Mouse (Mus musculus) neural tube, embryonic 13.5 days (tissue): ENCODE data around the gene Zbtb8b. TPM values are rescaled to one million over a fixed set of nuclear protein-coding genes. Genes with fewer than 3 reads are reported as not detected.

Experiments
- ATAC-seq: fragments of 200-750 bp; cut with Nextera tagmentation; 2 replicates; pipeline ENCODE4 v1.8.0; 2017; ENCODE audit warnings: low read depth, mild to moderate bottlenecking, moderate TSS enrichment, moderate library complexity
- H3K27ac ChIP-seq: fragments of 300-500 bp; sonication (generic); replicated peaks from 2 replicates; pipeline ENCODE4 v1.5.1; 2015; ENCODE audit warnings: moderate library complexity, mild to moderate bottlenecking, inconsistent platforms
- H3K27me3 ChIP-seq: fragments of 300-500 bp; sonication (generic); 2 replicates; pipeline ENCODE4 v1.6.1; 2015; ENCODE audit warnings: mild to moderate bottlenecking, inconsistent platforms
- H3K36me3 ChIP-seq: fragments of 300-500 bp; sonication (generic); 2 replicates; pipeline ENCODE4 v1.6.1; 2015; ENCODE audit warnings: mild to moderate bottlenecking, inconsistent platforms
- H3K4me1 ChIP-seq: fragments of 300-500 bp; sonication (generic); replicated peaks from 2 replicates; pipeline ENCODE4 v1.6.1; 2015; ENCODE audit warnings: inconsistent platforms
- H3K4me2 ChIP-seq: fragments of 300-500 bp; sonication (generic); 2 replicates; pipeline ENCODE4 v1.6.1; 2015; ENCODE audit warnings: inconsistent platforms, mild to moderate bottlenecking, moderate library complexity
- H3K4me3 ChIP-seq: fragments of 300-500 bp; sonication (generic); 2 replicates; pipeline ENCODE4 v1.5.1; 2015; ENCODE audit warnings: mild to moderate bottlenecking, inconsistent platforms
- H3K9ac ChIP-seq: fragments of 300-500 bp; sonication (generic); 2 replicates; pipeline ENCODE4 v1.6.1; 2015; ENCODE audit warnings: moderate library complexity, mild to moderate bottlenecking, inconsistent platforms
- H3K9me3 ChIP-seq: fragments of 300-500 bp; sonication (generic); 2 replicates; pipeline ENCODE4 v1.6.1; 2016; ENCODE audit warnings: inconsistent platforms
- WGBS: fragments of 180-500 bp; shearing (Covaris S2); methylation state at CpG from one replicate; pipeline ENCODE4 v1.1.7; 2015; 5-methylcytosine and 5-hydroxymethylcytosine counted together
- polyA plus RNA-seq: library from polyadenylated mRNA; unstranded; fragments of >200 nt; fragmentation: Nextera tagmentation; extraction: Ambion mirVana; gene quantifications from 2 replicates; pipeline ENCODE4 v1.2.1, GENCODE M21; 2015

The Zbtb8b gene
- polyA plus RNA-seq, 1 experiment from 2014 or later, result 10.7 TPM

DNA sequence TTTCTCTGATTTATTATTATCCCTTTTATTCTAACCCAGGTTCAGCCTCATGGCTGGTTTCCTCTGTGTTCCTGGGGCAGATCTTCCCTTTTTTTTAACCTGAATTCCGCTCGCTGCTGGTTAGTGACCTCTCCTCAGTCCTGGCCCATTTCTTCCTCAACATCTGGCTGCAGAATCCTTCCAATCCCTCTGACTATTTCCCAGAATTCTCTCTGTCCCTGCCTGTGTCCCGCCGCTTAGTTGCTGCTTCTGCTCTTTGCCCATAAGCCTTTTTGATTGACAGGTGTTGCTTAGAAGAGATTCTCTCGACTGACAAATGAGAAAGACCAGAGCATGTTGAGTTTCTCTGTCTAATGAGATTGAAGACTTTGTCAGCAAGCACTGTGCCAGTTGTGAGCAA, 15.5 kb upstream of the Zbtb8b start:
- 65% methylated on average over 5 of the region's 5 CpGs for WGBS
- Histone ChIP-seq H3K9me3 (no peaks in the 10 kb centered on the region), H3K27me3 (no peaks in the 10 kb centered on the region), H3K36me3 (no peaks in the 10 kb centered on the region), H3K9ac (no peak overlapping the region), H3K4me1 (0 out of 2 replicates have a peak, but pooled peaks cover 4% of the 10 kb centered on the region), H3K27ac (no peak overlapping the region), H3K4me2 (no peak overlapping the region), H3K4me3 (no peak overlapping the region)
- ATAC-seq, result no peak

GRCm38 (mm10) chr4:129455265-129455664, 14.6 kb upstream of the Zbtb8b start:
- H3K9me3 ChIP-seq, result no peaks in the 10 kb centered on the region
- H3K4me2 ChIP-seq, result no peak overlapping the region
- no peaks in the 10 kb centered on the region for H3K36me3 ChIP-seq
- no peak overlapping the region for H3K9ac ChIP-seq
- no peak overlapping the region for H3K4me3 ChIP-seq
- H3K27me3 ChIP-seq, result no peaks in the 10 kb centered on the region
- no peaks in the 10 kb centered on the region for H3K4me1 ChIP-seq
- H3K27ac ChIP-seq, result no peak overlapping the region
- WGBS, result under 1% methylated on average over 5 of the region's 5 CpGs
- ATAC-seq, result peak; percentile 79

- 87% methylated on average over 15 of the region's 15 CpGs for WGBS
- H3K9me3 ChIP-seq, result no peaks in the 10 kb centered on the region
Observed at GRCm38 (mm10) chr4:129451471-129452169, 11.0 kb upstream of the Zbtb8b start.

GRCm38 (mm10) chr4:129450851-129451250, 10.2 kb upstream of the Zbtb8b start:
- Histone ChIP-seq H3K4me2 (no peak overlapping the region), H3K36me3 (no peaks in the 10 kb centered on the region), H3K27me3 (no peaks in the 10 kb centered on the region), H3K4me1 (no peaks in the 10 kb centered on the region), H3K27ac (no peak overlapping the region), H3K9me3 (no peaks in the 10 kb centered on the region), H3K9ac (no peak overlapping the region), H3K4me3 (no peak overlapping the region)
- ATAC-seq, result no peak
- WGBS, result 74% methylated on average over 2 of the region's 2 CpGs

More at GRCm38 (mm10) chr4:129451471-129452169, 11.0 kb upstream of the Zbtb8b start:
- H3K9ac ChIP-seq, result no peak overlapping the region
- no peak overlapping the region for H3K4me2 ChIP-seq
- H3K36me3 ChIP-seq, result no peaks in the 10 kb centered on the region
- ATAC-seq, result no peak
- no peaks in the 10 kb centered on the region for H3K27me3 ChIP-seq
- no peaks in the 10 kb centered on the region for H3K4me1 ChIP-seq
- no peak overlapping the region for H3K27ac ChIP-seq
- no peak overlapping the region for H3K4me3 ChIP-seq

GRCm38 (mm10) chr4:129448713-129449112, 8.1 kb upstream of the Zbtb8b start:
- H3K9ac ChIP-seq, result no peak overlapping the region
- 85% methylated on average over 6 of the region's 6 CpGs for WGBS
- no peak overlapping the region for H3K4me2 ChIP-seq
- H3K4me1 ChIP-seq, result no peaks in the 10 kb centered on the region
- no peak overlapping the region for H3K27ac ChIP-seq
- H3K4me3 ChIP-seq, result no peak overlapping the region
- ATAC-seq, result no peak
- no peaks in the 10 kb centered on the region for H3K36me3 ChIP-seq
- no peaks in the 10 kb centered on the region for H3K9me3 ChIP-seq
- H3K27me3 ChIP-seq, result no peaks in the 10 kb centered on the region

- Histone ChIP-seq H3K27ac (no peak overlapping the region), H3K9ac (no peak overlapping the region), H3K4me2 (no peak overlapping the region), H3K9me3 (no peaks in the 10 kb centered on the region), H3K4me1 (no peaks in the 10 kb centered on the region), H3K27me3 (peaks cover 4% of the 10 kb centered on the region), H3K36me3 (no peaks in the 10 kb centered on the region), H3K4me3 (no peak overlapping the region)
- no peak for ATAC-seq
- 87% methylated on average over 11 of the region's 11 CpGs for WGBS
Observed at GRCm38 (mm10) chr4:129447778-129448563, 7.3 kb upstream of the Zbtb8b start.

DNA sequence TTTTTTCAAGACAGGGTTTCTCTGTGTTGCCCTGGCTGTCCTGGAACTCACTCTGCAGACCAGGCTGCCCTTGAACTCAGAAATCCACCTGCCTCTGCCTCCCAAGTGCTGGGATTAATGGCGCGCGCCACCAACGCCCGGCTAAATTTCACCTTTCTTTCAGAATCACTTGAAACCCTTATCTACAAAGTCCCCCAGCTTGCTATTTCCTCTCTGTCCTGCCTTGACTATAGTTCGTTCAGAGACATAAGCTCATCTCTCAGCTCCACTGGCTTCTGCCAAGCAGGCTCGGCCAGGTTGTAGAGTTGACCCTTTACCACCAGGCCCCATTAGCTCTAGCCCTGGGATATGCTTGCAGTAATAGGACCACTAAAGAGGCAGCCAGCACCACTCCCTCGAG, 6.7 kb upstream of the Zbtb8b start:
- Histone ChIP-seq H3K4me1 (no peaks in the 10 kb centered on the region), H3K9ac (no peak overlapping the region), H3K27ac (no peak overlapping the region), H3K36me3 (no peaks in the 10 kb centered on the region), H3K27me3 (peaks cover 11% of the 10 kb centered on the region), H3K4me2 (no peak overlapping the region), H3K9me3 (no peaks in the 10 kb centered on the region), H3K4me3 (no peak overlapping the region)
- no peak for ATAC-seq
- 87% methylated on average over 8 of the region's 8 CpGs for WGBS

GRCm38 (mm10) chr4:129441145-129441544, 492 bp upstream of the Zbtb8b start:
- Histone ChIP-seq H3K36me3 (no peaks in the 10 kb centered on the region), H3K9ac (no peak overlapping the region), H3K4me3 (no peak overlapping the region), H3K4me2 (peak overlapping the region; percentile 71), H3K27ac (no peak overlapping the region), H3K27me3 (peaks cover 43% of the 10 kb centered on the region), H3K4me1 (peaks cover 12% of the 10 kb centered on the region; the same call in 1 of the 2 replicates), H3K9me3 (no peaks in the 10 kb centered on the region)
- WGBS, result 32% methylated on average over 6 of the region's 6 CpGs
- ATAC-seq, result peak; percentile 37; the same call in 1 of the 2 replicates

DNA sequence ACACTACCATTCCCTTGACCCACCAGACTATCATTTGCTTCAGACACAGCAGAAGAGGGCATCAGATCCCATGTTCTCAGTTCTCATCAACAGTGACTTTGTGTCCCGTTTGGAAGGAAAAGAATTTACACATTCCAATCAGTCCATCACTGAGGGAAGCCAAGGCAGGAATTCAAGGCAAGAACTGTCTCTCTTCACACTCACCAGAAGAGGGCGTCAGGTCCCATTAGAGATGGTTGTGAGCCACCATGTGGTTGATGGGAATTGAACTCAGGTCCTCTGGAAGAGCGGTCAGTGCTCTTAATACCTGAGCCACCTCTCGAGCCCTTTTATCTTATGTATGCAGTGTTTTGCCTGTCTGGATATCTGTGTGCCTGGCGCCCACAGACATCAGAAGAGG, 22.3 kb downstream of the Zbtb8b start:
- H3K4me2 ChIP-seq, result no peak overlapping the region
- no peak overlapping the region for H3K27ac ChIP-seq
- 83% methylated on average over 5 of the region's 5 CpGs for WGBS
- no peaks in the 10 kb centered on the region for H3K27me3 ChIP-seq
- H3K4me3 ChIP-seq, result no peak overlapping the region
- no peaks in the 10 kb centered on the region for H3K9me3 ChIP-seq
- H3K36me3 ChIP-seq, result no peaks in the 10 kb centered on the region
- no peak for ATAC-seq
- no peak overlapping the region for H3K9ac ChIP-seq
- no peaks in the 10 kb centered on the region for H3K4me1 ChIP-seq

DNA sequence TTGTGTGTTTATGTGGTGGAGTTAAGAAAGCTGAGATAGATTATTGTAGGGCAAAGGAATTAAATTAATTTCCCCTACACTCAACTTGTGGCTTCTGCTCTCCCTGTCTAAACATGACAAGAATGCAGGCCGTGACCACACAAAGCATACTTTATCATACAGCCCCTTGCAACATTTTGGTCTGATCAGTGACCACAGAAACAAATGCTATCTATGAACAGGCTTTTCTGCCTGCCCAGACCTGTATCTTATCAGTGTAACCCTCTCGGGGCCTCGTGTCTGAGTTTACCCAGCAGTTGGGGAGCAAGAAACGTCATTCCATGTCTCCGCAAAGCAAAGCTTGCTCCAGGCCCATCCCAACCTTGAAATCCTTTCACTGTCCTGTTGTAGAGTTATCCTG, 24.2 kb downstream of the Zbtb8b start:
- no peaks in the 10 kb centered on the region for H3K9me3 ChIP-seq
- H3K36me3 ChIP-seq, result no peaks in the 10 kb centered on the region
- no peak overlapping the region for H3K4me3 ChIP-seq
- no peak overlapping the region for H3K9ac ChIP-seq
- no peaks in the 10 kb centered on the region for H3K4me1 ChIP-seq
- whole genome bisulfite sequencing, result 88% methylated on average over 5 of the region's 5 CpGs
- H3K27me3 ChIP-seq, result no peaks in the 10 kb centered on the region
- no peak overlapping the region for H3K4me2 ChIP-seq
- ATAC-seq, result no peak
- H3K27ac ChIP-seq, result no peak overlapping the region

GRCm38 (mm10) chr4:129415892-129416291, 24.8 kb downstream of the Zbtb8b start:
- H3K27ac ChIP-seq, result no peak overlapping the region
- no peak overlapping the region for H3K4me3 ChIP-seq
- no peaks in the 10 kb centered on the region for H3K27me3 ChIP-seq
- WGBS, result 94% methylated on average over 5 of the region's 5 CpGs
- H3K36me3 ChIP-seq, result no peaks in the 10 kb centered on the region
- H3K9me3 ChIP-seq, result no peaks in the 10 kb centered on the region
- no peak overlapping the region for H3K9ac ChIP-seq
- no peak overlapping the region for H3K4me2 ChIP-seq
- no peaks in the 10 kb centered on the region for H3K4me1 ChIP-seq
- no peak for ATAC-seq

GRCm38 (mm10) chr4:129410991-129411390, 29.7 kb downstream of the Zbtb8b start:
- Histone ChIP-seq H3K9me3 (no peaks in the 10 kb centered on the region), H3K27ac (no peak overlapping the region), H3K4me3 (no peak overlapping the region), H3K9ac (no peak overlapping the region), H3K4me1 (peaks cover 7% of the 10 kb centered on the region; the same call in 1 of the 2 replicates), H3K27me3 (no peaks in the 10 kb centered on the region), H3K36me3 (no peaks in the 10 kb centered on the region), H3K4me2 (no peak overlapping the region)
- ATAC-seq, result no peak
